Mouse (Mus musculus): ENCODE results near the gene Kcne1. TPM values are rescaled to one million over a fixed set of nuclear protein-coding genes. Genes with fewer than 3 reads are reported as not detected.
A peak's percentile ranks its signal among the peaks of the same experiment; 100 is the strongest.

Kcne1 gene
- polyA plus RNA-seq (2012; rRNA removed), result 0.03 and 0.24 TPM in 2 replicates

- no peak for DNase-seq (ENCODE audit: low read depth)
Measured at GRCm38 (mm10) chr16:92359229-92359628, at the start of gene Kcne1. Kcne1 (minus strand) TSS chr16:92359468.

- no peak for DNase-seq (ENCODE audit: low read depth)
Measured at GRCm38 (mm10) chr16:92407883-92408282, 48.6 kb upstream of the Kcne1 start.

GRCm38 (mm10) chr16:92404141-92404540 lies 44.9 kb upstream of the Kcne1 start:
- DNase-seq (ENCODE audit: low read depth), result no peak

GRCm38 (mm10) chr16:92403069-92403468 lies 43.8 kb upstream of the Kcne1 start:
- no peak for DNase-seq (ENCODE audit: low read depth)

- DNase-seq (ENCODE audit: low read depth), result no peak
Measured at GRCm38 (mm10) chr16:92402216-92402615, 42.9 kb upstream of the Kcne1 start.

GRCm38 (mm10) chr16:92401206-92401605 lies 41.9 kb upstream of the Kcne1 start:
- DNase-seq (ENCODE audit: low read depth), result no peak

- DNase-seq (ENCODE audit: low read depth), result peak; percentile 63
Measured at GRCm38 (mm10) chr16:92399490-92400458, 40.5 kb upstream of the Kcne1 start.

GRCm38 (mm10) chr16:92398574-92399118 lies 39.4 kb upstream of the Kcne1 start:
- DNase-seq (ENCODE audit: low read depth), result no peak

GRCm38 (mm10) chr16:92397745-92398573 lies 38.7 kb upstream of the Kcne1 start:
- DNase-seq (ENCODE audit: low read depth), result peak; percentile 84

- DNase-seq (ENCODE audit: low read depth), result no peak
Measured at GRCm38 (mm10) chr16:92393732-92394131, 34.5 kb upstream of the Kcne1 start.

- no peak for DNase-seq (ENCODE audit: low read depth)
Measured at GRCm38 (mm10) chr16:92387692-92388091, 28.4 kb upstream of the Kcne1 start.

- no peak for DNase-seq (ENCODE audit: low read depth)
Measured at GRCm38 (mm10) chr16:92385062-92385461, 25.8 kb upstream of the Kcne1 start.

- DNase-seq (ENCODE audit: low read depth), result no peak
Measured at GRCm38 (mm10) chr16:92383412-92383811, 24.1 kb upstream of the Kcne1 start.

GRCm38 (mm10) chr16:92382508-92382907 lies 23.2 kb upstream of the Kcne1 start:
- DNase-seq (ENCODE audit: low read depth), result no peak

- no peak for DNase-seq (ENCODE audit: low read depth)
Measured at GRCm38 (mm10) chr16:92381092-92381491, 21.8 kb upstream of the Kcne1 start.

- DNase-seq (ENCODE audit: low read depth), result no peak
Measured at GRCm38 (mm10) chr16:92376976-92377375, 17.7 kb upstream of the Kcne1 start.

- no peak for DNase-seq (ENCODE audit: low read depth)
Measured at GRCm38 (mm10) chr16:92371623-92372022, 12.4 kb upstream of the Kcne1 start.

- DNase-seq (ENCODE audit: low read depth), result no peak
Measured at GRCm38 (mm10) chr16:92369260-92369659, 10.0 kb upstream of the Kcne1 start.

- DNase-seq (ENCODE audit: low read depth), result no peak
Measured at GRCm38 (mm10) chr16:92365477-92365876, 6.2 kb upstream of the Kcne1 start.

GRCm38 (mm10) chr16:92360711-92361110 lies 1.4 kb upstream of the Kcne1 start:
- no peak for DNase-seq (ENCODE audit: low read depth)

- no peak for DNase-seq (ENCODE audit: low read depth)
Measured at GRCm38 (mm10) chr16:92358734-92359133, 534 bp downstream of the Kcne1 start.

GRCm38 (mm10) chr16:92357566-92357965 lies 1.7 kb downstream of the Kcne1 start:
- DNase-seq (ENCODE audit: low read depth), result no peak

Measured in gonadal fat pad, adult 2 months (tissue).